Mouse (Mus musculus) heart, postnatal 0 days (tissue): ENCODE data around the gene Slc12a9. TPM values are rescaled to one million over a fixed set of nuclear protein-coding genes. Genes with fewer than 3 reads are reported as not detected.

ENCODE experiments used
- ATAC-seq: fragments of 200-750 bp; cut with Nextera tagmentation; 2 replicates; pipeline ENCODE4 v1.8.0; 2017; ENCODE audit warnings: low read depth, moderate number of reproducible peaks, moderate library complexity; ENCODE audit not compliant: insufficient read depth
- DNase-seq: peaks from one replicate; pipeline ENCODE4 v3.0.0-alpha.2; 2016; ENCODE audit warnings: low spot score
- H3K27ac ChIP-seq: fragments of 300-500 bp; sonication (generic); 2 replicates; pipeline ENCODE4 v1.5.1; 2014; ENCODE audit warnings: low read depth, mild to moderate bottlenecking
- H3K27me3 ChIP-seq: fragments of 300-500 bp; sonication (generic); 2 replicates; pipeline ENCODE4 v1.6.1; 2014; ENCODE audit warnings: low read length, mixed read lengths; ENCODE audit not compliant: control insufficient read depth, insufficient read depth
- H3K36me3 ChIP-seq: fragments of 300-500 bp; sonication (generic); replicated peaks from 2 replicates; pipeline ENCODE4 v1.6.1; 2014; ENCODE audit warnings: low read length, mixed read lengths; ENCODE audit not compliant: control insufficient read depth, insufficient read depth
- H3K4me1 ChIP-seq: fragments of 300-500 bp; sonication (generic); 2 replicates; pipeline ENCODE4 v1.6.1; 2014; ENCODE audit warnings: antibody characterized with exemption; ENCODE audit not compliant: control insufficient read depth, insufficient read depth
- H3K4me2 ChIP-seq: fragments of 300-500 bp; sonication (generic); 2 replicates; pipeline ENCODE4 v1.6.1; 2014; ENCODE audit warnings: low read depth, mild to moderate bottlenecking, low read length, moderate library complexity
- H3K4me3 ChIP-seq: fragments of 300-500 bp; sonication (generic); 2 replicates; pipeline ENCODE4 v1.5.1; 2014; ENCODE audit warnings: low read depth, low read length
- H3K9ac ChIP-seq: fragments of 300-500 bp; sonication (generic); replicated peaks from 2 replicates; pipeline ENCODE4 v1.6.1; 2014; ENCODE audit warnings: low read depth, low read length, mixed read lengths
- H3K9me3 ChIP-seq: fragments of 300-500 bp; sonication (generic); replicated peaks from 2 replicates; pipeline ENCODE4 v1.6.1; 2016; ENCODE audit warnings: low read length; ENCODE audit not compliant: control insufficient read depth
- CTCF ChIP-seq: IDR thresholded peaks from 2 replicates; pipeline ENCODE4 v1.5.1; 2016; ENCODE audit warnings: antibody characterized with exemption, control low read depth, low read depth
- EP300 ChIP-seq: IDR thresholded peaks from 2 replicates; pipeline ENCODE4 v1.6.1; 2016; ENCODE audit warnings: antibody characterized with exemption, low read depth
- WGBS: fragments of 180-500 bp; shearing (Covaris S2); extraction: QIAGEN DNeasy Blood & Tissue Kit; methylation state at CpG from one replicate; pipeline ENCODE4 v1.1.7; 2014; 5-methylcytosine and 5-hydroxymethylcytosine counted together
- polyA plus RNA-seq: library from polyadenylated mRNA; unstranded; fragments of >200 nt; fragmentation: Nextera tagmentation; extraction: Ambion mirVana; gene quantifications from 2 replicates; pipeline ENCODE4 v1.2.1, GENCODE M21; 2015
- total RNA-seq: library from RNA; depleted of rRNA; stranded (reverse); fragments of >200 nt; gene quantifications from 2 replicates; pipeline ENCODE4 v1.2.3, GENCODE M21; 2014; ENCODE audit warnings: low replicate concordance

Gene Slc12a9
- total and polyA plus RNA-seq, 2 experiments from 2014 or later, result 4.5 to 14.8 TPM

- ATAC-seq (0 out of 2 replicates have a peak, but pooled peaks have one; percentile 15), DNase-seq (peak; percentile 46)
- no peak overlapping the region for H3K4me3 ChIP-seq
- H3K27me3 ChIP-seq, result no peaks in the 10 kb centered on the region
- H3K4me2 ChIP-seq, result no peak overlapping the region
- H3K36me3 ChIP-seq, result peaks cover 34% of the 10 kb centered on the region
- no peaks in the 10 kb centered on the region for H3K9me3 ChIP-seq
- TF ChIP-seq CTCF (peak; percentile 45), EP300 (peak; percentile 54; the same call in 1 of the 2 replicates)
- WGBS, result 45% methylated on average over 7 of the region's 7 CpGs
- no peak overlapping the region for H3K9ac ChIP-seq
- peaks cover 11% of the 10 kb centered on the region for H3K4me1 ChIP-seq
- H3K27ac ChIP-seq, result peak overlapping the region; percentile 76
These were observed 42.8 kb upstream of the Slc12a9 start for GRCm38 (mm10) chr5:137376198-137376597.

GRCm38 (mm10) chr5:137375627-137376026 lies 42.2 kb upstream of the Slc12a9 start:
- peaks cover 11% of the 10 kb centered on the region for H3K4me1 ChIP-seq
- peaks cover 39% of the 10 kb centered on the region for H3K36me3 ChIP-seq
- no peak overlapping the region for H3K9ac ChIP-seq
- ATAC-seq (peak; percentile 76), DNase-seq (peak; percentile 84)
- WGBS, result 13% methylated on average over 2 of the region's 2 CpGs
- no peaks in the 10 kb centered on the region for H3K9me3 ChIP-seq
- no peak overlapping the region for H3K4me2 ChIP-seq
- no peaks in the 10 kb centered on the region for H3K27me3 ChIP-seq
- no peak overlapping the region for H3K4me3 ChIP-seq
- peak overlapping the region; percentile 76 for H3K27ac ChIP-seq
- TF ChIP-seq EP300 (no peak), CTCF (no peak)

- WGBS, result 74% methylated on average over 4 of the region's 4 CpGs
- Histone ChIP-seq H3K4me1 (peaks cover 11% of the 10 kb centered on the region), H3K9me3 (no peaks in the 10 kb centered on the region), H3K4me2 (no peak overlapping the region), H3K27me3 (no peaks in the 10 kb centered on the region), H3K9ac (no peak overlapping the region), H3K4me3 (no peak overlapping the region), H3K36me3 (peaks cover 50% of the 10 kb centered on the region), H3K27ac (peak overlapping the region; percentile 76; the same call in 1 of the 2 replicates)
- no peak for DNase-seq
- no peak for TF ChIP-seq CTCF
- no peak for TF ChIP-seq EP300
- ATAC-seq, result no peak
These were observed 41.2 kb upstream of the Slc12a9 start for GRCm38 (mm10) chr5:137374521-137375080.

DNA sequence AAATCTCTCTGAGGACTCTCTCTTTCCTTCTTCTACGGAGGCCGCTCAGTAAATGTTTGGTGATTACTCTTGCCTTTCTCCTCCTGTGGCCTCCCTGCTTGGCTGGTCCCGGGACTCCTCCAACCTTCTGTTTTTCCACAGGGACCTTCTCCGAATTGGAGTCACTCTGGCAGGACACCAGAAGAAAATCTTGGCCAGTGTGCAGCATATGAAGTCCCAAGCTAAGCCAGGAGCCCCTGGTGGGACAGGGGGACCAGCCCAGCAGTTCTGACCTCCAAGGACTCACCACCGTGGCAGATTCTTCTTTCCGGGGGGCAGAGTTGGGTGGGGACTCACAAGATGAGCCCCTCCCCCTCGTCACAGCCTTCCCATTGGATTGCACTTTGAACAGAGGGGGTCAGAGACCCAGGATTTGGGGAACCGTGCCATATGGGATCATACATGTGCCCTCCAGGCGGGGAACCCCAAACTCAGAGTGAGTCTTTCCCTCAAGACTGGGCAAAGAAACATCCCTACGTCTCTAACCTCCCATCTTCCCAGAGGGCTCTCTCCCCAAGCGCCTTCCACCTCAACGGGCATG lies 40.1 kb upstream of the Slc12a9 start:
- Histone ChIP-seq H3K4me2 (no peak overlapping the region), H3K27me3 (no peaks in the 10 kb centered on the region), H3K4me3 (no peak overlapping the region), H3K27ac (no peak overlapping the region), H3K9me3 (no peaks in the 10 kb centered on the region), H3K36me3 (peaks cover 61% of the 10 kb centered on the region), H3K4me1 (peaks cover 11% of the 10 kb centered on the region), H3K9ac (no peak overlapping the region)
- ATAC-seq, result no peak
- 71% methylated on average over 12 of the region's 12 CpGs for WGBS
- DNase-seq, result no peak
- no peak for TF ChIP-seq EP300
- TF ChIP-seq CTCF, result no peak

- H3K4me2 ChIP-seq, result no peak overlapping the region
- H3K4me1 ChIP-seq, result no peaks in the 10 kb centered on the region
- H3K4me3 ChIP-seq, result no peak overlapping the region
- no peak overlapping the region for H3K9ac ChIP-seq
- no peak for DNase-seq
- TF ChIP-seq EP300, result no peak
- no peak for TF ChIP-seq CTCF
- peaks cover 99% of the 10 kb centered on the region for H3K36me3 ChIP-seq
- no peaks in the 10 kb centered on the region for H3K27me3 ChIP-seq
- no peak overlapping the region for H3K27ac ChIP-seq
- no peak for ATAC-seq
- WGBS, result 92% methylated on average over 10 of the region's 11 CpGs
- H3K9me3 ChIP-seq, result no peaks in the 10 kb centered on the region
These were observed 36.3 kb upstream of the Slc12a9 start for GRCm38 (mm10) chr5:137369665-137370064.

DNA sequence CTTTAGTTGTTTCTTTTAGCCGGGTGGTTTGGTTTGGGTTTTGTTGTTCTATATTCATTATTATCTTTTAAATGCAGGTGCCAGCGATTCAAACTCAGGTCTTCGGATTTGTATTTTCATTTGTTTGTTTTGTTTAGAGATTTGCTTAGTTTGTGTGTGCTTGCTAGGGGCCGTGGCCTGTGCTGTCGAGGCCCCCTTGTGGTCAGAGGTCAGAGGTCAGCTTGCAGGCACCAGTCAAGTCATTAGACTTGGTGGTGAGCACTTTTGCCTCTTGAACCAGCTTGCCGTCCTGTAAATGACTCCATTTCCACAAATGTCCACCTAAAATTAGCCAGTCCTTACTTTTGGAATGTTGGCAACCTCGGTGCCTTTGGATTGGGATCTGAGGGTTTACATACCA lies 25.0 kb upstream of the Slc12a9 start:
- Histone ChIP-seq H3K36me3 (peaks cover 96% of the 10 kb centered on the region), H3K27me3 (no peaks in the 10 kb centered on the region), H3K4me2 (no peak overlapping the region), H3K9ac (no peak overlapping the region), H3K4me1 (no peaks in the 10 kb centered on the region), H3K4me3 (no peak overlapping the region), H3K27ac (no peak overlapping the region), H3K9me3 (no peaks in the 10 kb centered on the region)
- ATAC-seq, result no peak
- WGBS, result 32% methylated on average over 7 of the region's 7 CpGs
- DNase-seq, result no peak
- TF ChIP-seq EP300 (no peak), CTCF (peak; percentile 7; the same call in 1 of the 2 replicates)
